Mouse (Mus musculus) effector memory CD4-positive, alpha-beta T cell, adult 7 months (primary cell): ENCODE data around the gene Zmynd8. TPM values are rescaled to one million over a fixed set of nuclear protein-coding genes. Genes with fewer than 3 reads are reported as not detected.

ENCODE experiments used
- polyA plus RNA-seq: library from polyadenylated mRNA; unstranded; fragments of 100-300 nt; shearing (Covaris generic); gene quantifications from one replicate; pipeline ENCODE4 v1.2.1, GENCODE M21; 2017

Gene Zmynd8
- 36.0 TPM for polyA plus RNA-seq

GRCm38 (mm10) chr2:165898202-165899194 is at the start of gene Zmynd8:
TSS of gene Zmynd8 (minus strand) at chr2:165899016.

Other genes starting within 250 kb of the Zmynd8 start
- gene Ncoa3, start 93.6 kb upstream of the Zmynd8 start, polyA plus RNA-seq, result 68.2 TPM